Mouse (Mus musculus) cerebellum, postnatal 10 days (tissue): ENCODE measurements at regions not wholly inside any gene's neighbourhood (a gene's known extent, or its start where the extent isn't known, plus 50 kb on each side); places are given as distances from the start of the nearest gene placed in this dataset.

Source experiments
- DNase-seq, 2 experiments: peaks; one replicate each; pipeline ENCODE4 v3.0.0; 2021; ENCODE audit warnings: mixed read lengths in 2 of 2

DNA sequence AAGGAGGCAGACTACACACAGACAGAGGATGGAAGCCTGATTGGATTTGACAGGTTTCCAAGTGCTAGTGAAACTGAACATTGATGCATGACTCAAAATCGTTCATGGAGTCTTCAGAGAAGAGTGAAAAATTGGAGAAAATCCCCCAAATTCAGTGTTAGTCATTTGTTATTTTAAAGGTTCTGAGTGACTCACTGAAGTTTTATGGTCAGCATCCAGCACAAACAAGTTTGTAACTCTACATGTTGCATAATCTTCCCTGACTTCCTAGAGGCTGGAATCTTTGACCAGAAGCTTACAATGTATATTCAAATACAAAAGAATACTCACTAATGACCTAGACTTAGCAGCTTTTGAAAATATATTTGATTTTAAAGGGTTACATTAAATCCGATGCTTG is 224.3 kb upstream of the Pot1a start:
- DNase-seq = no peak

DNA sequence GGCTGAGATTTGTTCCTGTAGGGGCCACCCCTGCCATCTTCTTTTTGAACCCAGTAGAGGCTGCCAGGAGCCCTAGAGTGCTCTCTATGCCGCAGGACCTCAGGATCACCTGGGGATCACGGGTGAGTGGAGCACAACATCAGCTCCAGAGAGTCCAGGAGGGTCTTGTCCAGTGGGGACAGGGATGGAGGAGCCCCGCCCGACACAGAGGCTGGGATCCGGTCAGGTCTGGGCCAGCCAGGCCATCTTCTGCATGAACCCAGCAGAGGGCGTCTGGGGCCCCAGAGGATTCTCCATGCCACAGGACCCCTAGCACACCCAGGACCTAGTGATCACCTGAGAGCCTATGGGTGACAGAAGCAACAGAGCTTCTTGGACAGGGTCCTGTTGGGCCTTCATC is 206.3 kb upstream of the Pot1a start:
- no peak for DNase-seq

DNA sequence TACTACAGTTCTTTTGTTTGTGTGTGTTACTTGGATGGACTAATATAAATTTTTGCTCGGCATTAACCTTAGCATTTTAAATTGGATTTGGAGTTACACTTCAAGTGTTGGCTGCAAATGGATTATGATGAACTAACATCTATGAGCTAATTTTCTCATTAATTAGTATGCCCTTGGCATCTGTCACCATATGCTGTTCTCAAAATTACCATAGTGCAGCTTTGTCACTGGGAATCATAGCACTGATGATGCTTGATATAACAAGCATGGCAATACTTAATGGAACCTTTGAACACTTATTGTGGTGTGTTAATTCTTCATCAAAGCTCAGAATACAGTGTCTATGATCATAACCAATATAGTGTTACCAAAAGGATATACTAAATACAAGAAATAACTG is 185.0 kb upstream of the Pot1a start:
- DNase-seq = no peak

DNA sequence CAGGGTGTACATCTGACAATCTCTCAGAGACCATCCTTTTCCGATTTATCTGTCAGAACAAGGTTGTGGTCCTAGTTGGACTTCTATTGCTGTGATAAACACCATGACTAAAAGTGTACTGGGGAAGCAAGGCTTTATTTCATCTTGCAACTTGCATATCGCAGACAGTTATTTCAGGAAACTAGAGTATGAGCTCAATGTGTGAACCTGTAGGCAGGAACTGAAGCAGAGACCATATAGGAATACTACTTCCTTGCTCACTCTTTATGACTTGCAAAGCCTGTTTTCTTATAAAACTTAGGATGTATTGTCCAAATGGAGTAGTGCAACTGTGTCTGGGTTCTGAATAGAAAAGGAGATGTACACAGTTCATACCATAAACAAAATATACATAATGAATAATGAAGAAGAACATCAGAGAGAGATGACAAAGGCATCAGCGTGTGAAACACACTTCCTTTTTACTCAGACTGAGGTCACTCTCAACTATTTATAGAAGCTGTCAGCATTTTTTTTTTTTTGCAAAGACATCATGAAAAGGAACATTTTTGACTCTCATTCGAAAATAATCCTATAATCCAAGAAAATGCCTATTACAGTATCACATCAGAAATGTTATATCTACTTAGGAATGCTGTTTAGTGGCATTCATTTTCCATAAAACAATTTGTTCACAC is 169.3 kb upstream of the Pot1a start:
- DNase-seq = no peak

DNA sequence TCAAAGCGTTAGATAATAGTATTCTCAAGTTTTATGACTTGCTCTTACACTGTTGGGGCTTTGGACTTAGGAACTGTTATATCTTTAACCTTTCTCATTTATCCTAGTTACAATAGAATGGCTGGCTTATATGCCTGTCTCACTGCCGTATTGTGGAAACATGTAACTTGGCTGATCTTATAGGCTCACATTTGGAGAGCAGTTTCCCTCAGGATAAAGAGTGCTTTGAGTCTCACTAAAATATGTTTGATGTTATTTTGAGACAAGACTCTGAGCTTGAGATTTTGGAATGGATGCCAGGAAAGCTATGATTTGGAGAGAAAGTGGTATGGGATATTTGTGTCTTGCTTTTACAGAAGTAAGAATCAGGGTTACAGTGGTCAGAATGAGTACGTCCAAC is 156.4 kb upstream of the Pot1a start:
- no peak for DNase-seq

DNA sequence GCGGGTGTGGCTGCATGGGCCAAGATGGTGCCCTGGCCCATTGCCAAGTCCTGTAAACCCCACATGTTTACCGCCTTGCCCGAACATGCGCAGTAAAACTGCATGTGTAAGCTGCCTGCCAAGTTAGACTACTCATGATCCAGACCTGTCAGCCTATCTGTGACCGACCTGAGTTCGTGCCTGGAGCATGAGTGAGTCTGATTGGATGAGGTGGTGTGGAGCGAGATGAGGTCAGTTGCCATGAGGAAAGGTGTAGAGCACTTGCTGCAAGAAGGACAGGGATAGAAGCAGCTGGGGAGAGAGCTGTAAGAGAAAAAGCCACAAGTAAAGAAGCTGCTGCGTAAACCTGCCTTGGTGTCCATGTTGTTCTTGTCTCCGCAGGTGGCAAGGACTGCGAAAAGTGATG is 122.1 kb upstream of the Pot1a start:
- DNase-seq = peak in 1 of 2 experiments; percentile 5

DNA sequence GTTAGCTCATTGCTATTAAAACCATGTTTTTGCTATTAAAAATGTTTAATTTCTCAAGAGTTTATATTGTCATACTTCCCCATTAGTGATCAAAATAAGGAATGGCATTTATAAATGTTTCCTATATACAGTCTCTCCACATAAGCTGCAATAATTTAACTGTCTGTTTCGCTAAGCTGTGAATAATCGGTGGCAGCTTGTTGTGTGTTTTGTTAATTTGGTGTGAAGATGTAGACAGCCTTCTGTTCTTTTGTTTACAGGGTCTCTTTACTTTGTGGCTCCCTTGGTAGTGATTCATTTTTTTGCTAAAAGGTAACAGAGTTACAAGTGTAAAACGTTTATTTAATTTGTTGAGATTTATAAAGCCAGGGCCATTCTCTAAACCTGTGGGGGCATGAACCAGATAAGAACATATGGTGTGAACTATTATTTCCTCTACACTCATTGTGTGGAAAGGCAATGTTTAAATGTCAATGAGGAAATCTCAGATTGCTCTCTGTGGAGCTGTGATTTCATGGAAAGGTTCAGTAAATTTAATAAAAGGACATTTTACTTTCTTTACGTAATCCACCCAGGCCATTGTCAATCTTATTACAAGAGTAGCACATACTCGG is 108.9 kb upstream of the Pot1a start:
- DNase-seq = no peak

DNA sequence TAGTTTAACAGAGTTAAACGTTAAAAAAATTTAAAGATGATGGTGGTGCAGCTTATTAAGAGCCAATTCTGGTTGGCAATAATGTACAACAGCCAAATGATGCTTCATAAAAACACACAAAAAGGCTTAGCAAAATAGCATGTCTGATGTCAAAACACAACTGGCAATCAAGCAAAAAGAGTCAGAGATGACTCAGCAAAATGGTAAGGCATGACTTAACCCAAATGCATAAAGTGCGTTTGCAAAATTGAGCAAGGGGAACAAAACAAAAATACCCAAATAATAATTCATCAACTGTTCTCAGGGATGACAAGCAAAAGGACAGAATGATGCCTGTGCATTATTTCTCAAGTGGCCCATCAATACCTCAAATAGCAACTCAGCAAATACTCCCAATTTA is 105.1 kb upstream of the Pot1a start:
- no peak for DNase-seq

DNA sequence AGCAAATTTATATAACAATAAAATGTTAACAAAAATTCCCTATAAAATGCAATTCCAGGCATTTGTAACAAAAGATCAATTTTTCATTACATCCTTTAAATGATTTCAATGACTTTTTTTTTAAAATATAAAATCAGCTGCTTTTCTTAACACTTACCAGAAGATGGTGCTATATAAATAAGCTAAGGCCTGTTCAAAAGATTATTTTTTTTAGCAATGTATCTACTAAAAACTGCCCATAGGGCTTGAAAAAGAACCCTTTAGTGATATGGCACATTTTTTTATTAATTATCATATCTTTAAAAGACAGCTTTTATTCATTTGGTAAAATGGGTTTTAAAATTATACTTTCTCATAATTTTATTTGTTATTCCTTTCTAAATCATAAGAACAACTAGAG is 90.9 kb upstream of the Pot1a start:
- DNase-seq = no peak

DNA sequence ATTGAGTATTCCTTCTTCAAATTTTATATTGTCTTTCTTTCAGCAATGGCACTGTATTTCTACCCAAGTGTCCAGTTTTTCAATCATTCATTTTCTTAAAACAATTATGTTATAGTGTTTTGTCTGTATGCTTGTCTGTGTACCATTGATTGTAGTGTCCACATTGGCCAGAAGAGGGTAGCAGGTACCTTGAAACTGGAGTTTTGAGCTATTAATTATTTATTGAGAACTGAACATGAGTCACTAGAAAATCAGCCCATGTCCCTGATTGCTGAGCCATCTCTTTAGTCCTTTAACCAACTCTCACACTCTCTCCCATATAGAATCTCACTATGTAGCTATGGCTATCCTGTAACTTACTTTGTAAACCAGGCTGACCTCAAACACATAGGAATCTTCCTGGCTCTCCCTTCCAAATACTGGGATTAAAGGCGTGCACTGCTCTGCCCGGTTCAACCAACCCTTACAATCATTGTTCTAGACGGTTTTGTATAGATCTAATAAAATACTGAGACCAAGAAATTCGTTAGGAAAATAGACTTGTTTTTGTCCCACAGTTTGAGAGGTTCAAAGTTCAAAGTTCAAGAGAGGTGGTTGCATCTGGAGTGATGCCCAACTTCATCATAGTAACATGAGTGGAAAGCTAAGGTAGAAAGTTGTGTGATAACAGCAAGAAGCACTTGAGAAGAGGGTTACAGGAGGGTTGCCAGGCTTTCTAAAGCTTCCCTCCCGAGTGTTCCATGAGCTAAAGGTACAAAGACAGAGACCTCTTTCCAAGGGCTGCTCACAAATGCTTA is 85.6 kb upstream of the Pot1a start:
- peak; percentile 17 for DNase-seq

DNA sequence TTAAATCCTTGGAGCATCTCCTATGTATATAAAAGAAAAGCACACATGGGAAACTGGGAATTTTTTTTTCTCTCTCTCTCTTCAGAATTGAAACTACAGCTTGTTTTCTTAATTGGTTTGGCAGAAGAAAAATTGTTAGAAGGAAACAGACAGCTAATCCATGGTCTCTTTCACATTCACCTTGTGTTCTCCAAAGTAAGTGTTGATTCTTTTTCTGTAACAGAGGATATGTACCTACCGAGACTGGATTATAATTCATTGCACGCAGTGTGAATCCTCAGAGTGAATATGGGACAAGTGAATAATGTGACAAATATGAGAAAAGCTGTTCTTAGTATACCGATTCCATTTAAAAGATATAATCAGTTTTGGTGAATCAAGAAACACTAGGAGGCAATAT is 58.9 kb upstream of the Pot1a start:
- DNase-seq = no peak
